Mouse (Mus musculus) urinary bladder, postnatal 25 days (tissue): Measurements from ENCODE around the gene Gm3402.
"Not testable (repeated sequence)": the region's sequence is repeated elsewhere in the genome, so short reads cannot be mapped to it uniquely, and the experiment has no call there.

Experiments
- DNase-seq: peaks from one replicate; pipeline ENCODE4 v3.0.0; 2022; ENCODE audit warnings: low spot score

The Gm3402 gene

DNA sequence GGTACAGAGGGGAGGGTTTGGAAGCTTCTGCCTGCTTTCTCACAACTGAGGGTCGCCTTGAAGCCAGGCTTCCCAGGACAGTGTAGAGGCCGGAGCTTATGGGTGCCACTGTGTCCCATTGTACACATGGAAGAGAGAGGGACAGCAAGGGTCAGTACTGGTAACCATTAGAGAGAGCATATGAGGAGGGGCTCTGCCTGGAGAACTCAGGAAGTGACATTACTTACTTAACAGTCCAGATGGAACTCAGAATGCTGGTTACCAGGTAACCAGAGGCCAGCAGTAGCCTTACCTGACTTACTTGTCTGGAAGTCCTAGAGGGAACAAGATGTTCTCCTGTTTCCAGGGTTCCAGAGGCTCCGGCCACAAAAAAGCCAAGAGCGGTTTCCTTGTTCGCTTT, at the start of gene Gm3402:
TSS of gene Gm3402 (plus strand) at position 301 of the 400 bp plus-strand sequence.
- DNase-seq, result not testable (repeated sequence)

GRCm38 (mm10) chr5:146466663-146467062, 47.3 kb upstream of the Gm3402 start:
- DNase-seq, result no peak

DNA sequence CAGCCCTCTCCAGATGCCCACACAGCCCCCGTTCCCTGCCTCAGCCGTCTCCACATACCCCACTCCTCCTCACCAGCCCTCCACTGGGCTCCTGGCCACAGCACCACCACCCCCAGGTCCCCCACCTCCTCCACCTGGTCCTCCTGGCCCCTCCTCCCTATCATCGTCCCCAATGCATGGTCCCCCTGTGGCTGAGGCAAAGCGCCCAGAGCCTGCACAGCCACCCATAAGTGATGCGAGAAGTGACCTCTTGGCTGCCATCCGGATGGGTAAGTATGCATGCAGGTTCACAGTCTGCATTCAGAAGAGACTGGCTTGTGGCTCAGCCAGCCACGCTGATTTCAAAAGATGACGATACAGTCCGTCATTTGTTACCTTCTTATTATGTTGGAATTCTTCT, 45.6 kb upstream of the Gm3402 start:
- DNase-seq, result no peak

GRCm38 (mm10) chr5:146470821-146471220, 43.1 kb upstream of the Gm3402 start:
- no peak for DNase-seq

GRCm38 (mm10) chr5:146471311-146471710, 42.6 kb upstream of the Gm3402 start:
- DNase-seq, result no peak

DNA sequence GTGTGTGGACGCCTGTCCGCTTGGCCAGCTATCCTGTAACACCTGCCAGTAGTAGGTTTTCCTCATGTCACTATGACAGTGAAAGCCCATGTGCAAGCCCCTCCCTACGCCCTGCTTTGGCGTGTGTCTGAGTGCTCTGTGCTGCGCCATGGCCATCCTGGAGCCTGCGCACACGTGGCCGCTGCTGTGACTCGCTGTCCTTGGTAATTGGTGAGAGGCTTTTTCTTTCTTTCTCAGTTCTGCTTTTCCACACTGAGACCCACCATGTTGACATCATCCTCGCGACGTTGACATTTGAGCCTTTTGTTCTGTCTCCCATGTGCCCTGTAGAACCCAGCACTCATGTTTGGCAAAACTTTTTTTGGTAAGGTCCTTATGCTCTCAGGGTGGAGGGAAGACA, 42.1 kb upstream of the Gm3402 start:
- no peak for DNase-seq

GRCm38 (mm10) chr5:146479564-146479963, 34.4 kb upstream of the Gm3402 start:
- DNase-seq, result not testable (repeated sequence)

DNA sequence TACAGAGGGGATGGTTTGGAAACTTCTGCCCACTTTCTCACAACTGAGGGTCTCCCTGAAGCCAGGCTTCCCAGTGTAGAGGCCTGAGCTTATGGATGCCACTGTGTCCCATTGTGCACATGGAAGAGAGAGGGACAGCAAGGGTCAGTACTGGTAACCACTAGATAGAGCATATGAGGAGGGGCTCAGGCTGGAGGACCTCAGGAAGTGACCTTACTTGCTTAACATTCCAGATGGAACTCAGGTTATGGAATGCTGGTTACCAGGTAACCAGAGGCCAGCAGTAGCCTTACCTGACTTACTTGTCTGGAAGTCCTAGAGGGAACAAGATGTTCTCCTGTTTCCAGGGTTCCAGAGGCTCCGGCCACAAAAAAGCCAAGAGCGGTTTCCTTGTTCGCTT, 32.3 kb upstream of the Gm3402 start, which contains the start of gene Gm6408:
TSS of gene Gm6408 (plus strand) at position 301 of the 400 bp plus-strand sequence.
- DNase-seq, result not testable (repeated sequence)

DNA sequence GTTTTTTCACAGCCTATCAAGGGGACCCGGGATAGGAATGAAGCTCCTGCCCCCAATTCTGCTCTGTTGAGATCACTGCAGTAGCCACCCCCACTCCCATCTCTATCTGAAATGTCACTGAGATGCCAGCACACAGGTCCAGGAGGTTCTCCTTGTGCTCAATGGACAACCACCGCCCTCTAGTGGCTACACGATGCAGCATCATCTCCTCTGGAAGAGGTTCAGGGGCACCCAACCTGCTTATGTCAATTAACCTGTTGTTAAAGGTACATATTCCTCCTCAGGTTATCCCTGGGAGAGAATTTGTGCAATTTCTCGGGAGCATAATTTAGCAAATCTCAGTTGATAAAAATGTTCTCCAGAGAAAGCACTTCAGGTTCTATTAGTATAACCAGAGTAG, 25.0 kb upstream of the Gm3402 start:
- peak; percentile 9 for DNase-seq

GRCm38 (mm10) chr5:146491063-146491462, 22.9 kb upstream of the Gm3402 start, which contains the start of gene Gm6370:
Gene Gm6370 (plus strand): TSS chr5:146491363.
- not testable (repeated sequence) for DNase-seq

DNA sequence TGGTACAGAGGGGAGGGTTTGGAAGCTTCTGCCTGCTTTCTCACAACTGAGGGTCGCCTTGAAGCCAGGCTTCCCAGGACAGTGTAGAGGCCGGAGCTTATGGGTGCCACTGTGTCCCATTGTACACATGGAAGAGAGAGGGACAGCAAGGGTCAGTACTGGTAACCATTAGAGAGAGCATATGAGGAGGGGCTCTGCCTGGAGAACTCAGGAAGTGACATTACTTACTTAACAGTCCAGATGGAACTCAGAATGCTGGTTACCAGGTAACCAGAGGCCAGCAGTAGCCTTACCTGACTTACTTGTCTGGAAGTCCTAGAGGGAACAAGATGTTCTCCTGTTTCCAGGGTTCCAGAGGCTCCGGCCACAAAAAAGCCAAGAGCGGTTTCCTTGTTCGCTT, 11.8 kb upstream of the Gm3402 start, which contains the start of gene 4930449I24Rik:
TSS of gene 4930449I24Rik (plus strand) at position 301 of the 400 bp plus-strand sequence.
- DNase-seq, result not testable (repeated sequence)

- not testable (repeated sequence) for DNase-seq
Measured at GRCm38 (mm10) chr5:146525501-146525900, 11.6 kb downstream of the Gm3402 start, which contains the start of gene Gm3404. Gene Gm3404 (plus strand): TSS chr5:146525801.

GRCm38 (mm10) chr5:146537347-146537746, 23.4 kb downstream of the Gm3402 start, which contains the start of gene Gm3409:
Gene Gm3409 (plus strand): TSS chr5:146537647.
- DNase-seq, result not testable (repeated sequence)

- not testable (repeated sequence) for DNase-seq
Measured at GRCm38 (mm10) chr5:146555836-146556235, 41.9 kb downstream of the Gm3402 start, which contains the start of gene Gm3415. Gene Gm3415 (plus strand): TSS chr5:146556136.

GRCm38 (mm10) chr5:146564259-146564658, 50.3 kb downstream of the Gm3402 start:
- no peak for DNase-seq
